ENCODE assay signal across 38 mouse cellular contexts in genomic region chr6:79817616-79818015, GRCm38 (mm10). TPM values are rescaled to one million over a fixed set of nuclear protein-coding genes. Genes with fewer than 3 reads are reported as not detected.
"Had no signal": no experiment of that assay in that cellular context is flagged by ENCODE, and none has a peak within 500 bp of the region (broad histone marks: within the 10 kb centered on the region; RNA-seq: fewer than 3 reads in every experiment).

Gene Gm20594 (plus strand): TSS chr6:79817916.

- H3K9me3 ChIP-seq: embryonic facial prominence, embryonic 10.5 days; embryonic facial prominence, embryonic 12.5 days; embryonic facial prominence, embryonic 13.5 days; embryonic facial prominence, embryonic 15.5 days; forebrain, embryonic 10.5 days; forebrain, embryonic 12.5 days; forebrain, embryonic 13.5 days; forebrain, embryonic 15.5 days had no signal

- ATAC-seq: forebrain, embryonic 14.5 days had no signal

- H3K4me3 ChIP-seq: embryonic facial prominence, embryonic 10.5 days; embryonic facial prominence, embryonic 12.5 days; embryonic facial prominence, embryonic 13.5 days; embryonic facial prominence, embryonic 15.5 days; erythroblast, embryonic 14.5 days; forebrain, embryonic 10.5 days; forebrain, embryonic 12.5 days; forebrain, embryonic 13.5 days; forebrain, embryonic 15.5 days; gastrocnemius, adult 2 months; heart, adult 2 months had no signal

- H3K9ac ChIP-seq: embryonic facial prominence, embryonic 12.5 days; embryonic facial prominence, embryonic 13.5 days; embryonic facial prominence, embryonic 15.5 days; forebrain, embryonic 12.5 days; forebrain, embryonic 13.5 days; forebrain, embryonic 15.5 days had no signal

- H3K4me1 ChIP-seq: embryonic facial prominence, embryonic 10.5 days; embryonic facial prominence, embryonic 12.5 days; embryonic facial prominence, embryonic 13.5 days; embryonic facial prominence, embryonic 15.5 days; forebrain, embryonic 10.5 days; forebrain, embryonic 12.5 days; forebrain, embryonic 13.5 days; forebrain, embryonic 15.5 days had no signal

- H3K27me3 ChIP-seq: embryonic facial prominence, embryonic 12.5 days; embryonic facial prominence, embryonic 13.5 days; embryonic facial prominence, embryonic 15.5 days; forebrain, embryonic 12.5 days; forebrain, embryonic 13.5 days; forebrain, embryonic 15.5 days had no signal

- H3K4me2 ChIP-seq: embryonic facial prominence, embryonic 12.5 days; embryonic facial prominence, embryonic 13.5 days; embryonic facial prominence, embryonic 15.5 days; forebrain, embryonic 12.5 days; forebrain, embryonic 13.5 days; forebrain, embryonic 15.5 days had no signal

- H3K27ac ChIP-seq: embryonic facial prominence, embryonic 10.5 days; embryonic facial prominence, embryonic 12.5 days; embryonic facial prominence, embryonic 13.5 days; embryonic facial prominence, embryonic 15.5 days; forebrain, embryonic 10.5 days; forebrain, embryonic 12.5 days; forebrain, embryonic 13.5 days; forebrain, embryonic 15.5 days; gastrocnemius, adult 2 months; heart, adult 2 months had no signal

- H3K36me3 ChIP-seq: embryonic facial prominence, embryonic 10.5 days; embryonic facial prominence, embryonic 12.5 days; embryonic facial prominence, embryonic 13.5 days; embryonic facial prominence, embryonic 15.5 days; forebrain, embryonic 10.5 days; forebrain, embryonic 12.5 days; forebrain, embryonic 15.5 days had no signal

- DNase-seq: cerebellum, adult 9-10 months; cerebellum, adult 9-11 months; cerebellum, postnatal 10 days; cerebellum, postnatal 14 days; cerebellum, postnatal 25 days; cerebellum, postnatal 36 days; embryo, embryonic 11 days; gastrocnemius, adult 2 months; gastrocnemius, postnatal 10 days; gastrocnemius, postnatal 14 days; gastrocnemius, postnatal 25 days; gastrocnemius, postnatal 36 days; heart, adult 11 months; heart, adult 18-20 months; heart, adult 2 months had no signal

RNA-seq across cellular contexts. Expression of gene Gm20594, which starts in this region (rescaled TPM):
- total RNA-seq: common myeloid progenitor, adult 5-6 weeks; gastrocnemius, adult 18-20 months; gastrocnemius, adult 2 months; gastrocnemius, adult 8-10 months; gastrocnemius, postnatal 10 days; gastrocnemius, postnatal 14 days; gastrocnemius, postnatal 25 days; gastrocnemius, postnatal 36 days; gastrocnemius, postnatal 4 days; granulocyte monocyte progenitor cell, adult 5-6 weeks; heart, adult 18-20 months; heart, adult 2 months; heart, adult 8-10 months had no signal
- polyA plus RNA-seq: cortical plate, adult 2 months; embryonic facial prominence, embryonic 10.5 days; embryonic facial prominence, embryonic 11.5 days; embryonic facial prominence, embryonic 12.5 days; embryonic facial prominence, embryonic 13.5 days; embryonic facial prominence, embryonic 14.5 days; embryonic facial prominence, embryonic 15.5 days; erythroblast, embryonic 14.5 days; forebrain, embryonic 10.5 days; forebrain, embryonic 11.5 days; forebrain, embryonic 12.5 days; forebrain, embryonic 13.5 days; forebrain, embryonic 14.5 days; forebrain, embryonic 15.5 days; forebrain, embryonic 16.5 days; frontal cortex, adult 2 months; gonadal fat pad, adult 2 months; heart, adult 2 months had no signal
